Mouse (Mus musculus): Measurements from ENCODE around the gene Mlf1. TPM values are rescaled to one million over a fixed set of nuclear protein-coding genes. Genes with fewer than 3 reads are reported as not detected.
A peak's percentile ranks its signal among the peaks of the same experiment; 100 is the strongest.

Gene Mlf1
- total and polyA plus RNA-seq, 2 experiments from 2014 or later: 5.5 to 30.2 TPM

GRCm38 (mm10) chr3:67369407-67370079, 4.4 kb upstream of the Mlf1 start:
- Histone ChIP-seq H3K9me3 (ENCODE audit: low read length) (no peaks in the 10 kb centered on the region), H3K4me2 (ENCODE audit: low read depth, low read length) (no peak overlapping the region), H3K4me1 (ENCODE audit: insufficient read depth, low read length) (0 out of 2 replicates have a peak, but pooled peaks cover 2% of the 10 kb centered on the region), H3K4me3 (ENCODE audit: low read length) (no peak overlapping the region), H3K36me3 (ENCODE audit: insufficient read depth, low read length) (no peaks in the 10 kb centered on the region), H3K27me3 (ENCODE audit: insufficient read depth, low read length) (0 out of 2 replicates have a peak, but pooled peaks cover 4% of the 10 kb centered on the region), H3K9ac (replicated peaks; ENCODE audit: low read length) (no peak overlapping the region), H3K27ac (no peak overlapping the region)
- DNase-seq (ENCODE audit: low spot score) (no peak), ATAC-seq (no peak)
- 78% methylated on average over 5 of the region's 5 CpGs for WGBS
- TF ChIP-seq CTCF (IDR thresholded peaks at IDR 0.05; ENCODE audit: low read depth): no peak

- H3K4me2 ChIP-seq (ENCODE audit: low read depth, low read length): no peak overlapping the region
- H3K9ac ChIP-seq (replicated peaks; ENCODE audit: low read length): no peak overlapping the region
- ATAC-seq (no peak), DNase-seq (ENCODE audit: low spot score) (no peak)
- no peak overlapping the region for H3K27ac ChIP-seq
- 80% methylated on average over 4 of the region's 4 CpGs for WGBS
- TF ChIP-seq CTCF (IDR thresholded peaks at IDR 0.05; ENCODE audit: low read depth): no peak
- no peak overlapping the region for H3K4me3 ChIP-seq (ENCODE audit: low read length)
- 0 out of 2 replicates have a peak, but pooled peaks cover 4% of the 10 kb centered on the region for H3K27me3 ChIP-seq (ENCODE audit: insufficient read depth, low read length)
- no peaks in the 10 kb centered on the region for H3K36me3 ChIP-seq (ENCODE audit: insufficient read depth, low read length)
- H3K9me3 ChIP-seq (ENCODE audit: low read length): no peaks in the 10 kb centered on the region
- 0 out of 2 replicates have a peak, but pooled peaks cover 4% of the 10 kb centered on the region for H3K4me1 ChIP-seq (ENCODE audit: insufficient read depth, low read length)
These were observed 1.7 kb upstream of the Mlf1 start for GRCm38 (mm10) chr3:67372194-67372593.

GRCm38 (mm10) chr3:67372781-67373180, 1.1 kb upstream of the Mlf1 start:
- Histone ChIP-seq H3K36me3 (ENCODE audit: insufficient read depth, low read length) (no peaks in the 10 kb centered on the region), H3K27ac (no peak overlapping the region), H3K4me3 (ENCODE audit: low read length) (no peak overlapping the region), H3K4me2 (ENCODE audit: low read depth, low read length) (no peak overlapping the region), H3K27me3 (ENCODE audit: insufficient read depth, low read length) (0 out of 2 replicates have a peak, but pooled peaks cover 4% of the 10 kb centered on the region), H3K9ac (replicated peaks; ENCODE audit: low read length) (no peak overlapping the region), H3K4me1 (ENCODE audit: insufficient read depth, low read length) (0 out of 2 replicates have a peak, but pooled peaks cover 4% of the 10 kb centered on the region), H3K9me3 (ENCODE audit: low read length) (no peaks in the 10 kb centered on the region)
- no peak for TF ChIP-seq CTCF (IDR thresholded peaks at IDR 0.05; ENCODE audit: low read depth)
- 49% methylated on average over 5 of the region's 5 CpGs for WGBS
- DNase-seq (ENCODE audit: low spot score): no peak
- no peak for ATAC-seq

GRCm38 (mm10) chr3:67374360-67374778, 472 bp downstream of the Mlf1 start:
- peak overlapping the region; percentile 37 for H3K9ac ChIP-seq (replicated peaks; ENCODE audit: low read length)
- peak overlapping the region; percentile 52 for H3K4me3 ChIP-seq (ENCODE audit: low read length)
- TF ChIP-seq CTCF (IDR thresholded peaks at IDR 0.05; ENCODE audit: low read depth): no peak
- H3K36me3 ChIP-seq (ENCODE audit: insufficient read depth, low read length): no peaks in the 10 kb centered on the region
- peak overlapping the region; percentile 74 for H3K4me2 ChIP-seq (ENCODE audit: low read depth, low read length)
- H3K27ac ChIP-seq: no peak overlapping the region
- 31% methylated on average over 7 of the region's 7 CpGs for WGBS
- H3K9me3 ChIP-seq (ENCODE audit: low read length): no peaks in the 10 kb centered on the region
- 0 out of 2 replicates have a peak, but pooled peaks cover 4% of the 10 kb centered on the region for H3K27me3 ChIP-seq (ENCODE audit: insufficient read depth, low read length)
- 0 out of 2 replicates have a peak, but pooled peaks cover 4% of the 10 kb centered on the region for H3K4me1 ChIP-seq (ENCODE audit: insufficient read depth, low read length)
- ATAC-seq (peak; percentile 59), DNase-seq (ENCODE audit: low spot score) (no peak)

GRCm38 (mm10) chr3:67375063-67375462, 1.2 kb downstream of the Mlf1 start, which contains the start of gene Gm17402:
Gene Gm17402 (minus strand): TSS chr3:67375163.
- Histone ChIP-seq H3K9ac (replicated peaks; ENCODE audit: low read length) (peak within 1 kb of the TSS; percentile 37), H3K4me1 (ENCODE audit: insufficient read depth, low read length) (0 out of 2 replicates have a peak, but pooled peaks cover 4% of the 10 kb centered on the region), H3K27ac (no peak within 1 kb of the TSS), H3K36me3 (ENCODE audit: insufficient read depth, low read length) (no peaks in the 10 kb centered on the region), H3K9me3 (ENCODE audit: low read length) (no peaks in the 10 kb centered on the region), H3K27me3 (ENCODE audit: insufficient read depth, low read length) (0 out of 2 replicates have a peak, but pooled peaks cover 4% of the 10 kb centered on the region), H3K4me2 (ENCODE audit: low read depth, low read length) (peak within 1 kb of the TSS; percentile 74), H3K4me3 (ENCODE audit: low read length) (peak within 1 kb of the TSS; percentile 52)
- no peak for TF ChIP-seq CTCF (IDR thresholded peaks at IDR 0.05; ENCODE audit: low read depth)
- DNase-seq (ENCODE audit: low spot score) (no peak), ATAC-seq (no peak)
- WGBS: 62% methylated on average over 3 of the region's 3 CpGs

- no peak for TF ChIP-seq CTCF (IDR thresholded peaks at IDR 0.05; ENCODE audit: low read depth)
- no peaks in the 10 kb centered on the region for H3K9me3 ChIP-seq (ENCODE audit: low read length)
- H3K27me3 ChIP-seq (ENCODE audit: insufficient read depth, low read length): no peaks in the 10 kb centered on the region
- no peak overlapping the region for H3K9ac ChIP-seq (replicated peaks; ENCODE audit: low read length)
- ATAC-seq (no peak), DNase-seq (ENCODE audit: low spot score) (no peak)
- no peak overlapping the region for H3K4me2 ChIP-seq (ENCODE audit: low read depth, low read length)
- H3K4me3 ChIP-seq (ENCODE audit: low read length): no peak overlapping the region
- no peaks in the 10 kb centered on the region for H3K36me3 ChIP-seq (ENCODE audit: insufficient read depth, low read length)
- no peak overlapping the region for H3K27ac ChIP-seq
- H3K4me1 ChIP-seq (ENCODE audit: insufficient read depth, low read length): 0 out of 2 replicates have a peak, but pooled peaks cover 4% of the 10 kb centered on the region
These were observed 4.3 kb downstream of the Mlf1 start for GRCm38 (mm10) chr3:67378215-67378614.

Data from hindbrain, postnatal 0 days (tissue).